Mouse (Mus musculus): ENCODE data around the gene Arl5b. TPM values are rescaled to one million over a fixed set of nuclear protein-coding genes. Genes with fewer than 3 reads are reported as not detected.

The Arl5b gene
- polyA plus RNA-seq, 1 experiment = 2.0 TPM

- no peak overlapping the region for H3K4me3 ChIP-seq (replicated peaks)
- TF ChIP-seq GATA1 (IDR thresholded peaks at IDR 0.05; ENCODE audit: borderline replicate concordance, low read length) = no peak
- TF ChIP-seq FLI1 (IDR thresholded peaks at IDR 0.05; ENCODE audit: low read length) = no peak
- no peaks in the 10 kb centered on the region for H3K9me3 ChIP-seq
- H3K4me1 ChIP-seq = peaks cover 24% of the 10 kb centered on the region
- no peaks in the 10 kb centered on the region for H3K27me3 ChIP-seq (replicated peaks)
- no peaks in the 10 kb centered on the region for H3K36me3 ChIP-seq (replicated peaks; ENCODE audit: low read length)
Observed at GRCm38 (mm10) chr2:15058227-15058626, 9.0 kb downstream of the Arl5b start.

- TF ChIP-seq GATA1 (IDR thresholded peaks at IDR 0.05; ENCODE audit: borderline replicate concordance, low read length) = no peak
- TF ChIP-seq FLI1 (IDR thresholded peaks at IDR 0.05; ENCODE audit: low read length) = no peak
- Histone ChIP-seq H3K9me3 (no peaks in the 10 kb centered on the region), H3K36me3 (replicated peaks; ENCODE audit: low read length) (peaks cover 11% of the 10 kb centered on the region), H3K4me3 (replicated peaks) (no peak overlapping the region), H3K27me3 (replicated peaks) (no peaks in the 10 kb centered on the region), H3K4me1 (peaks cover 33% of the 10 kb centered on the region)
Observed at GRCm38 (mm10) chr2:15060856-15061255, 11.7 kb downstream of the Arl5b start.

- no peaks in the 10 kb centered on the region for H3K27me3 ChIP-seq (replicated peaks)
- TF ChIP-seq FLI1 (IDR thresholded peaks at IDR 0.05; ENCODE audit: low read length) (no peak), GATA1 (IDR thresholded peaks at IDR 0.05; ENCODE audit: borderline replicate concordance, low read length) (no peak)
- no peaks in the 10 kb centered on the region for H3K9me3 ChIP-seq
- no peak overlapping the region for H3K4me3 ChIP-seq (replicated peaks)
- peaks cover 20% of the 10 kb centered on the region for H3K4me1 ChIP-seq
- peaks cover 28% of the 10 kb centered on the region for H3K36me3 ChIP-seq (replicated peaks; ENCODE audit: low read length)
Observed at GRCm38 (mm10) chr2:15063815-15064214, 14.6 kb downstream of the Arl5b start.

- Histone ChIP-seq H3K4me1 (peaks cover 20% of the 10 kb centered on the region), H3K4me3 (replicated peaks) (no peak overlapping the region), H3K9me3 (no peaks in the 10 kb centered on the region), H3K36me3 (replicated peaks; ENCODE audit: low read length) (peaks cover 33% of the 10 kb centered on the region), H3K27me3 (replicated peaks) (no peaks in the 10 kb centered on the region)
- TF ChIP-seq FLI1 (IDR thresholded peaks at IDR 0.05; ENCODE audit: low read length) = no peak
- TF ChIP-seq GATA1 (IDR thresholded peaks at IDR 0.05; ENCODE audit: borderline replicate concordance, low read length) = no peak
Observed at GRCm38 (mm10) chr2:15064380-15065269, 15.4 kb downstream of the Arl5b start.

- no peak overlapping the region for H3K4me3 ChIP-seq (replicated peaks)
- TF ChIP-seq GATA1 (IDR thresholded peaks at IDR 0.05; ENCODE audit: borderline replicate concordance, low read length) (no peak), FLI1 (IDR thresholded peaks at IDR 0.05; ENCODE audit: low read length) (no peak)
- no peaks in the 10 kb centered on the region for H3K9me3 ChIP-seq
- no peaks in the 10 kb centered on the region for H3K27me3 ChIP-seq (replicated peaks)
- peaks cover 20% of the 10 kb centered on the region for H3K4me1 ChIP-seq
- H3K36me3 ChIP-seq (replicated peaks; ENCODE audit: low read length) = peaks cover 42% of the 10 kb centered on the region
Observed at GRCm38 (mm10) chr2:15065447-15065846, 16.3 kb downstream of the Arl5b start.

- H3K4me1 ChIP-seq = peaks cover 20% of the 10 kb centered on the region
- H3K9me3 ChIP-seq = no peaks in the 10 kb centered on the region
- H3K36me3 ChIP-seq (replicated peaks; ENCODE audit: low read length) = peaks cover 56% of the 10 kb centered on the region
- TF ChIP-seq FLI1 (IDR thresholded peaks at IDR 0.05; ENCODE audit: low read length) (no peak), GATA1 (IDR thresholded peaks at IDR 0.05; ENCODE audit: borderline replicate concordance, low read length) (no peak)
- no peak overlapping the region for H3K4me3 ChIP-seq (replicated peaks)
- no peaks in the 10 kb centered on the region for H3K27me3 ChIP-seq (replicated peaks)
Observed at GRCm38 (mm10) chr2:15067091-15067490, 17.9 kb downstream of the Arl5b start.

GRCm38 (mm10) chr2:15083702-15084101 is 34.5 kb downstream of the Arl5b start:
- H3K9me3 ChIP-seq = no peaks in the 10 kb centered on the region
- peaks cover 23% of the 10 kb centered on the region for H3K4me1 ChIP-seq
- no peaks in the 10 kb centered on the region for H3K27me3 ChIP-seq (replicated peaks)
- TF ChIP-seq FLI1 (IDR thresholded peaks at IDR 0.05; ENCODE audit: low read length) = no peak
- TF ChIP-seq GATA1 (IDR thresholded peaks at IDR 0.05; ENCODE audit: borderline replicate concordance, low read length) = no peak
- no peak overlapping the region for H3K4me3 ChIP-seq (replicated peaks)
- H3K36me3 ChIP-seq (replicated peaks; ENCODE audit: low read length) = peaks cover 40% of the 10 kb centered on the region

GRCm38 (mm10) chr2:15087308-15087707 is 38.1 kb downstream of the Arl5b start:
- no peaks in the 10 kb centered on the region for H3K27me3 ChIP-seq (replicated peaks)
- H3K9me3 ChIP-seq = no peaks in the 10 kb centered on the region
- TF ChIP-seq GATA1 (IDR thresholded peaks at IDR 0.05; ENCODE audit: borderline replicate concordance, low read length) (no peak), FLI1 (IDR thresholded peaks at IDR 0.05; ENCODE audit: low read length) (no peak)

GRCm38 (mm10) chr2:15096514-15097090 is 47.4 kb downstream of the Arl5b start:
- no peak overlapping the region for H3K4me3 ChIP-seq (replicated peaks)
- H3K9me3 ChIP-seq = no peaks in the 10 kb centered on the region; the same call in 1 of the 2 replicates
- TF ChIP-seq GATA1 (IDR thresholded peaks at IDR 0.05; ENCODE audit: borderline replicate concordance, low read length) (no peak), FLI1 (IDR thresholded peaks at IDR 0.05; ENCODE audit: low read length) (no peak)
- no peaks in the 10 kb centered on the region for H3K36me3 ChIP-seq (replicated peaks; ENCODE audit: low read length)
- H3K27me3 ChIP-seq (replicated peaks) = no peaks in the 10 kb centered on the region
- H3K4me1 ChIP-seq = no peaks in the 10 kb centered on the region

More at GRCm38 (mm10) chr2:15087308-15087707, 38.1 kb downstream of the Arl5b start:
- Histone ChIP-seq H3K4me3 (replicated peaks) (no peak overlapping the region), H3K36me3 (replicated peaks; ENCODE audit: low read length) (peaks cover 13% of the 10 kb centered on the region), H3K4me1 (peaks cover 49% of the 10 kb centered on the region)

GRCm38 (mm10) chr2:15104386-15104785 is 55.2 kb downstream of the Arl5b start:
- Histone ChIP-seq H3K4me3 (replicated peaks) (no peak overlapping the region), H3K4me1 (peaks cover 5% of the 10 kb centered on the region), H3K36me3 (replicated peaks; ENCODE audit: low read length) (no peaks in the 10 kb centered on the region), H3K9me3 (no peaks in the 10 kb centered on the region), H3K27me3 (replicated peaks) (no peaks in the 10 kb centered on the region)
- TF ChIP-seq FLI1 (IDR thresholded peaks at IDR 0.05; ENCODE audit: low read length) (no peak), GATA1 (IDR thresholded peaks at IDR 0.05; ENCODE audit: borderline replicate concordance, low read length) (no peak)
